Mouse (Mus musculus): ENCODE results near the gene Foxi1. TPM values are rescaled to one million over a fixed set of nuclear protein-coding genes. Genes with fewer than 3 reads are reported as not detected.
"Not testable (repeated sequence)": the region's sequence is repeated elsewhere in the genome, so short reads cannot be mapped to it uniquely, and the experiment has no call there.

Foxi1 gene
- 0.46 and 0.52 TPM in 2 replicates for polyA plus RNA-seq (2016; fragmentation: Nextera tagmentation; extraction: Ambion mirVana)

DNA sequence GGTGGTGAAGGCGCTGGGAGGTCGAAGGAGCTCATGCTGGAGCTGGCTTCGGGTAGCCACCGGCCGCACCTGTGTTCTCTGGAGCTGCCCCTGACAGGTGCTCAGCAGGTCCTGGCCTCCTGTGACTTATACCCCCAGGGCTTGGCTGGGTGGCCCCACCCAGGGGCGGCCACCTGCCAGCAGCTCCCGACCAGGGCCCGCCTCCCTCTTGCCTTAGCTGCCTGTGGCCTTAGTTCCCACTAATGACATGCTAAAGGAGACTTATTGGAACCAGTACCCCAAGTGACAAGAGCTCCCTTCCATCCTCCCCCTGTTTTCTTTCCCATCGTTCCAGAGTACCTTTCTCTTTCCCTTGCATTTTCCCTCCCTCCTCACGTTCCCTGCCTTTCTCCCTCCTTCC, at the start of gene Foxi1:
Gene Foxi1 (minus strand): TSS at position 101 of the 400 bp plus-strand sequence.
- Histone ChIP-seq H3K9ac (no peak within 1 kb of the TSS), H3K27me3 (no peaks in the 10 kb centered on the region), H3K4me2 (replicated peaks) (no peak within 1 kb of the TSS), H3K36me3 (no peaks in the 10 kb centered on the region), H3K4me3 (no peak within 1 kb of the TSS), H3K27ac (no peak within 1 kb of the TSS), H3K9me3 (no peaks in the 10 kb centered on the region), H3K4me1 (no peaks in the 10 kb centered on the region)
- 71% methylated on average over 10 of the region's 10 CpGs for WGBS
- ATAC-seq (ENCODE audit: insufficient number of reproducible peaks, insufficient read depth, low FRiP score, low TSS enrichment), result no peak

DNA sequence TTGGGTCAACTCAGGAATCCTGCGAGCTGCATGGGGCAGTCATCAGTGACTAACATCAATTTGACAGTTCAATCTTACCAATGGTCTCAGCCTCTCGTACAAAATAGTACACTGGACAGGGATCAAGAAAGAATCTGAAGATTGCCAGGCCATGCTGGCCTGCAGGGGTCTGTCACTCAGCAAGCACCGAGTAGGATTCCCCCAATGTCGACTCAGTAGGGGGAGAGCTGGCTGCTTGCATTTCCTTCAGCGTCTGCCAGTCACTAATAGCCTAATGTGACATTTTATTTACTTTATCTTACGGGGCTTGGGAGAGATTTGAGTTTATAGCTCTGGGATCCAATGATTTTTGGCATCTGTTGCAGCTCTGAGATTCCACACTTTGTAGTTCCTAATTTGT, 35.1 kb upstream of the Foxi1 start:
- H3K27ac ChIP-seq, result no peak overlapping the region
- no peaks in the 10 kb centered on the region for H3K36me3 ChIP-seq
- H3K4me2 ChIP-seq (replicated peaks), result no peak overlapping the region
- no peak for ATAC-seq (ENCODE audit: insufficient number of reproducible peaks, insufficient read depth, low FRiP score, low TSS enrichment)
- no peaks in the 10 kb centered on the region for H3K27me3 ChIP-seq
- no peak overlapping the region for H3K9ac ChIP-seq
- H3K4me1 ChIP-seq, result no peaks in the 10 kb centered on the region
- 46% methylated on average over 6 of the region's 6 CpGs for WGBS
- H3K4me3 ChIP-seq, result no peak overlapping the region
- no peaks in the 10 kb centered on the region for H3K9me3 ChIP-seq

DNA sequence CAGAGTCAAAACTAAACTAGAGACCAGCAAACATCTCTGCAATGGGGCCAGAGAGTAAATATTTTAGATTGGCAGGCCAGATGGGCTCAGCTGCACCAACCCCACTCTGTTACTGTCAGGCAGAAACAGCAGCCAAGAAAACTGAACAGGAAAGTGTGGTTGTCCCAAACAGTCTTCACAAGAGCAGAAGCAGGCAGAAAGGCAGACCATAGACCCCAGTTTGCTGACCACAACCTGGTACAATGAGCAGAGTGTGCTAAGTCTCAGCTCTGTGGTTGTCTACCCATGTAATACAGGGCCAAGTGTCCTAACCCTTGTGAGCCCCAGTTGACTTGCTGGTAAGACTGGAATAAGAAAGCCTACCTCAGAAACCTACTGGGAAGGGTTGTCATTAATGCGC, 32.4 kb upstream of the Foxi1 start:
- 95% methylated on average over 1 of the region's 1 CpGs for WGBS
- H3K4me1 ChIP-seq, result no peaks in the 10 kb centered on the region
- H3K9me3 ChIP-seq, result no peaks in the 10 kb centered on the region

DNA sequence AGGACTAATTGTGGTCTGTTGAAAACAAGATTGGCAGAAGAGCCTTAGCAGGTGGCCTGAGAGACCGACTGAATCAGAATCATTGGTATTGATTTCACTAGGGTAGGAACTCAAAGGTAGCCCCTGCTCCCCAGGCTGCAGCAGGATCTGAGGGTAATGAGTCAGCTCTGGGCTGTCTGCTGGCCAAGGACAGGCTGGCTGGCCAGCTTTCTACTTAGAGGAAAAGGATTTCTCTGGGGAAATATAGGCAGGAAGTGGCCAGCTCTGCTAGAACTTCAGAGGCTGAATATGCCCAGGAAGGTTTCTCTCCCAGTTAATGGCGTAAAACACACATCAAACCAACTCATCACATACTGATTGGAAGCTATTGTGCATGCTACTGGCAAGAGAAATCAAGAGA, 31.8 kb upstream of the Foxi1 start:
- ATAC-seq (ENCODE audit: insufficient number of reproducible peaks, insufficient read depth, low FRiP score, low TSS enrichment), result no peak
- no peak overlapping the region for H3K4me3 ChIP-seq
- no peaks in the 10 kb centered on the region for H3K4me1 ChIP-seq
- H3K36me3 ChIP-seq, result no peaks in the 10 kb centered on the region
- no peaks in the 10 kb centered on the region for H3K27me3 ChIP-seq
- H3K4me2 ChIP-seq (replicated peaks), result no peak overlapping the region
- no peak overlapping the region for H3K27ac ChIP-seq
- no peak overlapping the region for H3K9ac ChIP-seq
- 76% methylated on average over 2 of the region's 2 CpGs for WGBS
- no peaks in the 10 kb centered on the region for H3K9me3 ChIP-seq

More for the DNA sequence above, 32.4 kb upstream of the Foxi1 start:
- Histone ChIP-seq H3K9ac (no peak overlapping the region), H3K36me3 (no peaks in the 10 kb centered on the region), H3K27ac (no peak overlapping the region), H3K4me3 (no peak overlapping the region), H3K27me3 (no peaks in the 10 kb centered on the region), H3K4me2 (replicated peaks) (no peak overlapping the region)
- no peak for ATAC-seq (ENCODE audit: insufficient number of reproducible peaks, insufficient read depth, low FRiP score, low TSS enrichment)

DNA sequence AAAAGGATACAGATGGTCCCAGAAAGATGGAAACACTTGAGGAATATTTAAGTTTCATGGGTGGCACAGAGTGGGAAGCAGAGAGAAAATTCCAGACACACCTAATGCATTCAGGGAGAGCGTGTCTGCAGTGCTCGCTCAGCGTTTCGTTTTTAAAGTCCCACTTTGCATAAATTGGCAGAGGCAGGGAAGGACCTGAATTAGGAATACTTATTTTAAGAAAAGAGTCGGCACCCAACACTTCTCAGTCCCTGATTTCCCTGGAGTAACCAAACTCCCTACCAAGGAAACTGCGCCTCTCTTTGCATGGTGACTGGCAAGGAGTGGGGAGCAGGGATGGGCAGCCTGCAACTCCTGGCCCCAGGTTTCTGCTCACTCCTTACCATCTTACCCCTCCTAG, 29.0 kb upstream of the Foxi1 start:
- ATAC-seq (ENCODE audit: insufficient number of reproducible peaks, insufficient read depth, low FRiP score, low TSS enrichment), result no peak
- 73% methylated on average over 6 of the region's 6 CpGs for WGBS
- no peak overlapping the region for H3K27ac ChIP-seq

DNA sequence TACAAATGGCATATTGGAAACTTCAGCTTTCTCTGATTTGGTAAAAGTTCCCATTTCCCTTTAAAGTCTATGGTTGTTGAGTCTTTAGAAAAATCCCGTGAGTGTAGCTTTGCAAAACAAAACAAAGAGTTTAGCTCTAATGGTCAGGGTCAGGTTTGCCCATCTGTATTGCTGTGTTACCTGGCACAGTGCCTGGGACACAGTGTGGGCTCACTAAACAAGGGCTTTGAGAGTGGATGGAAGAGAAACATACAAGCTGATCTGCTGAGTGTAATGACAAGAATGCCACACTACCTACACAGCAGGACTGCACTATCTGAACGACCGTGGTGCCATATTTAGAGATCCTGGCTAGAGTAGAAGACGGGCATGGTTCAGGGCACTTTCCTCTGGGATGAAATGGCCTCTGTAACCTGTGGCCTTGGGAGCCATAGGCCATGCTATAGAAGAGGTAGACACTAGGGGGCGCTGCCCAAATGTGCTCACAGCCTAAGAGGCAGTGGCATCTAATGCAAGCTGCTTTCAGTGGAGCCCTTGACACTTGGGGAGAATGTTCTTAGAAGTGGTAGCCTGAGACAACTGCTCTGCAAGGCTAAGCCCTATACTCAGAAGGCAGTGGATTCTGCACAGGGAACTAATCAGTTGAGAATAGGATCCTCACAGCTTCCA, 28.3 kb upstream of the Foxi1 start:
- 52% methylated on average over 5 of the region's 5 CpGs for WGBS
- no peak for ATAC-seq (ENCODE audit: insufficient number of reproducible peaks, insufficient read depth, low FRiP score, low TSS enrichment)
- no peak overlapping the region for H3K4me3 ChIP-seq

More for the DNA sequence above, 29.0 kb upstream of the Foxi1 start:
- no peaks in the 10 kb centered on the region for H3K36me3 ChIP-seq
- H3K27me3 ChIP-seq, result no peaks in the 10 kb centered on the region
- H3K4me3 ChIP-seq, result no peak overlapping the region
- no peaks in the 10 kb centered on the region for H3K4me1 ChIP-seq
- no peak overlapping the region for H3K4me2 ChIP-seq (replicated peaks)
- no peak overlapping the region for H3K9ac ChIP-seq
- no peaks in the 10 kb centered on the region for H3K9me3 ChIP-seq

DNA sequence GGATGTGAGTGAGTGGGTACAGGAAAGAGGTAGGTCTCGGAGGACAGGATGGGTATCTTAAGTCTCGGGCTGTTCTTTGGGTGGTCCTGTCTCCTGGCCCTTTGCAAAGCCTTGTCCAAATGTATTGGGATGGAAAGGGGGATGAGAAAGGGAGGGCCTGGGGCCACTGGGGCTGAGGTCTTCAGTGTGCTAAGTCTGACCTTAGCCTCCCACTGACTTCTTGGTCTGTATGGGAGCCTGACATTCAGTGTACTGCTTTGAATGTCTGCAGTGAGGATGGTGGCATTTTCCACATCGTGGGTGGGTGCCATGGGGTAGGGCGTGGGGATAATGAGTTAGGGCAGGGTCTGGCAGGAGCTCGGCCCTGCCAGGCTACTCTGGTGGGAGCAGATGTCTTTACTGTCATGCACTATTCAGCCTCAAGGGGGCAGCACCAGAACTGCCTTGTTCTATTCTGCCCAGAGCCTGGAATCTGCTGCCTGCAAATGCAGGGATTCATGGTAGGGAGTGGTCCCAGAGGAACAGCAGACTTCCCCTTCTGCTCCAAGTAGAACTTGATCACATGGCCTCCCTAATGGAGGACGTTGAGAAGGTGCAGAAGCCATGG, 21.0 kb upstream of the Foxi1 start:
- no peak overlapping the region for H3K9ac ChIP-seq
- no peaks in the 10 kb centered on the region for H3K36me3 ChIP-seq
- H3K9me3 ChIP-seq, result no peaks in the 10 kb centered on the region
- WGBS, result 36% methylated on average over 6 of the region's 6 CpGs
- ATAC-seq (ENCODE audit: insufficient number of reproducible peaks, insufficient read depth, low FRiP score, low TSS enrichment), result no peak
- H3K27me3 ChIP-seq, result no peaks in the 10 kb centered on the region
- no peak overlapping the region for H3K27ac ChIP-seq
- H3K4me2 ChIP-seq (replicated peaks), result no peak overlapping the region
- no peaks in the 10 kb centered on the region for H3K4me1 ChIP-seq
- H3K4me3 ChIP-seq, result no peak overlapping the region

More for the DNA sequence above, 28.3 kb upstream of the Foxi1 start:
- Histone ChIP-seq H3K27ac (no peak overlapping the region), H3K27me3 (no peaks in the 10 kb centered on the region), H3K36me3 (no peaks in the 10 kb centered on the region), H3K4me2 (replicated peaks) (no peak overlapping the region), H3K9me3 (no peaks in the 10 kb centered on the region), H3K9ac (no peak overlapping the region), H3K4me1 (no peaks in the 10 kb centered on the region)

DNA sequence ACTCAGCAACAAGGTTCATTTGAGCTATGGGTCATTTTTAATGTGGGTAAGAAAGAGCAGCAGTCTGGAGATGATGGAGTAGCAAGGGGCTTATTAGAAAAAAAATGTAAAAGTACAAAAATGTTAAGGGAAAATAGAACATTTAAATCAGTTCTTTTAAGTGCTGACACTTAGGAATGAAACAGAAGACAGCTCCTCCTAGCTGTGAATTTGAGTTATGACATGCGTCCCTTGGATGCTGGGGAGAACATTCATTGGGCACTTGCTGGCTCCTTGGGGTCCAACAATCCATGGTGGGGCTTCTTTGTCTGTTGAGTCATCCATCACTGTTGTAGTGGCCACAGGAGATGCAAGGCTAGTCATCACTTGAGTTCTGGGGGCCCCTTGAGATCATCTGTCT, 19.3 kb upstream of the Foxi1 start:
- 46% methylated on average over 1 of the region's 1 CpGs for WGBS
- Histone ChIP-seq H3K9me3 (no peaks in the 10 kb centered on the region), H3K4me1 (no peaks in the 10 kb centered on the region), H3K36me3 (no peaks in the 10 kb centered on the region), H3K27me3 (no peaks in the 10 kb centered on the region), H3K4me3 (no peak overlapping the region), H3K9ac (no peak overlapping the region), H3K27ac (no peak overlapping the region), H3K4me2 (replicated peaks) (no peak overlapping the region)
- ATAC-seq (ENCODE audit: insufficient number of reproducible peaks, insufficient read depth, low FRiP score, low TSS enrichment), result no peak

DNA sequence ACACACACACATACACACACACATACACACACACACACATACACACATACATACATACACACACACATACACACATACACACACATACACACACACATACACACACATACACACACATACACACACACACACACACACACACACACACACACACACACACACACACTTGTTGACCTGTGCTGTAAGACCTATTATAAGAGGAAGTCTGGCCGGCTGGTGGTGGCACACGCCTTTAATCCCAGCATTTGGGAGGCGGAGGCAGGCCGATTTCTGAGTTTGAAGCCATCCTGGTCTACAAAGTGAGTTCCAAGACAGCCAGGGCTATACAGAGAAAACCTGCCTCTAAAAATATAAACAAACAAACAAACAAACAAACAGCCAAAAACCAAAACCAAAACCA, 12.7 kb upstream of the Foxi1 start:
- H3K4me1 ChIP-seq; H3K4me2 ChIP-seq (replicated peaks); H3K9ac ChIP-seq; H3K36me3 ChIP-seq; H3K27me3 ChIP-seq; H3K4me3 ChIP-seq; H3K9me3 ChIP-seq; H3K27ac ChIP-seq; ATAC-seq (ENCODE audit: insufficient number of reproducible peaks, insufficient read depth, low FRiP score, low TSS enrichment): not testable (repeated sequence)
- 91% methylated on average over 4 of the region's 4 CpGs for WGBS

DNA sequence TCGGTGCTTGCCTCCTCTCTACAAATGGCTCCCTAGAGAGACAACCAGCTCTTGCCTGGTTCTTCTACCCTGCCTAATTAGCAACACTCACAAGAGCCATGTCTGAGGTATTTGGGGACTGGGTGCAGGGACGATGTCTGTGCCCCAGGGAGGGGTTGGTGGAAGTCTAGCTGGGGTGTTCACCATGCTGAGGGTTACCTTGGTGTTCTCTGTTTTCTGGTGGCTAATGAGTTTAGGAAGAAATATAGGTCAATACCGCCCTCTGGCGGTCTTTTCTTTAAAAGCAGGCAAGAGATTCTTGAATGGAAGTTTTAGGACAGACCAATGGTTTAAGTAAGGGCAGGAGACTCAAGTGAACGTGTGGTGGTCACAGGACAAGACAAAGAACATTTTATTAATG, 5.0 kb upstream of the Foxi1 start:
- no peaks in the 10 kb centered on the region for H3K9me3 ChIP-seq

DNA sequence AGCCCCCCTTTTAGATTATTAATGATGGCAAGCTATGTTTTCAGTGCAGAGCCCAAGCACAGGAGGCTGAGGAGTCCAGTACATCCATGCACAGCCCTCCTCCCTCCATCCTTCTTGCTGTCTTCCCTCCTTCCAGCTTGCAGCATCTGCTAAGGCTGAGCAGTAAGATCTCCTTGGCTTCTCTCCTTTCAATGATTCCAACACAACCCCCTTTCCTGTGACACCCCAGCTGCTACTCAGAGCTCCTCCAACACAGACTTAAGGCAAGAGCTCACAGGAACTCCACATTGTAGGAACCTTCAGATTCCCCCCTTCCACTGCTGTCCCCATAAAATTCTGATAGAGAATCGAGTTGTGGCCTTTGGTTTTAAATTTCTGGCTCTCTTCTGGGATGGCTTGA, 5.1 kb downstream of the Foxi1 start:
- ATAC-seq (ENCODE audit: insufficient number of reproducible peaks, insufficient read depth, low FRiP score, low TSS enrichment), result no peak
- Histone ChIP-seq H3K9ac (no peak overlapping the region), H3K4me1 (no peaks in the 10 kb centered on the region), H3K36me3 (no peaks in the 10 kb centered on the region), H3K4me2 (replicated peaks) (no peak overlapping the region), H3K27me3 (no peaks in the 10 kb centered on the region), H3K9me3 (no peaks in the 10 kb centered on the region), H3K27ac (no peak overlapping the region), H3K4me3 (no peak overlapping the region)
- 51% methylated on average over 1 of the region's 1 CpGs for WGBS

More for the DNA sequence above, 5.0 kb upstream of the Foxi1 start:
- Histone ChIP-seq H3K27me3 (no peaks in the 10 kb centered on the region), H3K4me2 (replicated peaks) (no peak overlapping the region), H3K36me3 (no peaks in the 10 kb centered on the region), H3K4me3 (no peak overlapping the region), H3K27ac (no peak overlapping the region), H3K9ac (no peak overlapping the region), H3K4me1 (no peaks in the 10 kb centered on the region)
- WGBS, result 16% methylated on average over 5 of the region's 5 CpGs
- no peak for ATAC-seq (ENCODE audit: insufficient number of reproducible peaks, insufficient read depth, low FRiP score, low TSS enrichment)

DNA sequence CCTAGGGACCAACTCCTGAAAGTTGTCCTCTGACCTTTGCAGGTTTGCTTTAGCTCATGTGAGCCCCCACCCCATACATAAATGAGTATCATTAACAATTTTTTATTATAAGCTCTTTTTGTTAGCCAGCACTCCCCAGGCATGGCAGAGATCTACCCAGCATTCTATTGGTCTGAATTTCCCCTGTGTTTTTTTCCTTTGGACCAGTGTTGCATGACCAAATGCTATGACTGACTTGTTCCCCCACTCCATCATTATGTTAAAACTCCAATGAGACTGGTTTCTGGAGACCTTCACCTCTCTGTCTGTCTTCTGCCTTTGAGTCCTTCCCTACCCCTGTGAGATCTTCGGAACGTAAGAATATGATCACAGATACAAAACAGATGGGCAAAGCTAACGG, 12.7 kb downstream of the Foxi1 start:
- no peak overlapping the region for H3K9ac ChIP-seq
- no peaks in the 10 kb centered on the region for H3K9me3 ChIP-seq
- no peaks in the 10 kb centered on the region for H3K27me3 ChIP-seq
- no peak overlapping the region for H3K27ac ChIP-seq
- H3K36me3 ChIP-seq, result no peaks in the 10 kb centered on the region
- WGBS, result 63% methylated on average over 3 of the region's 3 CpGs
- no peak overlapping the region for H3K4me2 ChIP-seq (replicated peaks)
- ATAC-seq (ENCODE audit: insufficient number of reproducible peaks, insufficient read depth, low FRiP score, low TSS enrichment), result no peak
- no peak overlapping the region for H3K4me3 ChIP-seq
- H3K4me1 ChIP-seq, result no peaks in the 10 kb centered on the region

Data from embryonic facial prominence, embryonic 12.5 days (tissue).